In genomic region chr11:32619257-32619816, GRCm38 (mm10) we compare ENCODE assay signal across 8 mouse cellular contexts. TPM values are rescaled to one million over a fixed set of nuclear protein-coding genes. Genes with fewer than 3 reads are reported as not detected.
DNase-seq lines count a peak whose midpoint lies in the region; ATAC-seq and TF ChIP-seq lines count a peak whose summit lies in the region.

No protein-coding gene starts in this region.

- no peak for TF ChIP-seq EP300 in liver, embryonic 14.5 days (IDR thresholded peaks at IDR 0.05; ENCODE audit: low read depth)

- DNase-seq in hindbrain, embryonic 10.5 days (ENCODE audit: low spot score), result no peak
- DNase-seq in hindbrain, embryonic 14.5 days (ENCODE audit: low spot score), result no peak
- peak; percentile 63 for DNase-seq in adrenal gland, adult 8-10 months
- DNase-seq in gastrocnemius, postnatal 14 days, result peak; percentile 76
- peak; percentile 76 for DNase-seq in intestine, embryonic 14.5 days (ENCODE audit: low spot score)
- no peak for DNase-seq in liver, embryonic 14.5 days (ENCODE audit: low read depth in 3 of 3, low spot score in 3 of 3)
- peak; percentile 30 for DNase-seq in neural tube, embryonic 10.5 days (ENCODE audit: extremely low spot score, low spot score)
- DNase-seq in left cerebral cortex, adult 2 months (ENCODE audit: extremely low spot score in 1 of 2, low spot score in 2 of 2), result no peak

- H3K27ac ChIP-seq in hindbrain, embryonic 10.5 days, result peak overlapping the region; percentile 66
- no peak overlapping the region; the same call in 1 of the 2 replicates for H3K27ac ChIP-seq in hindbrain, embryonic 14.5 days
- peak overlapping the region; percentile 92 for H3K27ac ChIP-seq in intestine, embryonic 14.5 days (ENCODE audit: low read depth)
- no peak overlapping the region for H3K27ac ChIP-seq in liver, embryonic 14.5 days
- H3K27ac ChIP-seq in left cerebral cortex, adult 2 months, result no peak overlapping the region

- no peak overlapping the region for H3K4me2 ChIP-seq in hindbrain, embryonic 14.5 days (replicated peaks)
- H3K4me2 ChIP-seq in intestine, embryonic 14.5 days (ENCODE audit: low read length), result no peak overlapping the region
- H3K4me2 ChIP-seq in liver, embryonic 14.5 days (ENCODE audit: low read depth), result no peak overlapping the region

- TF ChIP-seq CTCF in liver, embryonic 14.5 days (IDR thresholded peaks at IDR 0.05; ENCODE audit: low read depth), result no peak
- TF ChIP-seq CTCF in left cerebral cortex, adult 2 months (IDR thresholded peaks at IDR 0.05), result no peak

- H3K9ac ChIP-seq in hindbrain, embryonic 14.5 days, result no peak overlapping the region
- H3K9ac ChIP-seq in intestine, embryonic 14.5 days (ENCODE audit: low read length), result no peak overlapping the region
- no peak overlapping the region for H3K9ac ChIP-seq in liver, embryonic 14.5 days (replicated peaks)

- intact Hi-C loops in gastrocnemius, postnatal 14 days (cut with DNase I; ENCODE audit: low total_unique reads), result no loop called here
- intact Hi-C loops in left cerebral cortex, adult 2 months (cut with DNase I), result no loop called here

- ATAC-seq in hindbrain, embryonic 14.5 days (ENCODE audit: low FRiP score), result no peak
- peak; percentile 82 for ATAC-seq in intestine, embryonic 14.5 days (replicated peaks; ENCODE audit: low FRiP score, low TSS enrichment, low read depth)
- ATAC-seq in liver, embryonic 14.5 days (ENCODE audit: insufficient read depth), result 0 out of 2 replicates have a peak, but pooled peaks have one; percentile 23

- peaks cover 66% of the 10 kb centered on the region for H3K4me1 ChIP-seq in hindbrain, embryonic 10.5 days (replicated peaks)
- peaks cover 13% of the 10 kb centered on the region; the same call in 1 of the 2 replicates for H3K4me1 ChIP-seq in hindbrain, embryonic 14.5 days (replicated peaks; ENCODE audit: control insufficient read depth, insufficient read depth, low read length)
- peaks cover 20% of the 10 kb centered on the region for H3K4me1 ChIP-seq in intestine, embryonic 14.5 days (replicated peaks; ENCODE audit: control insufficient read depth, insufficient read depth, low read length)
- H3K4me1 ChIP-seq in liver, embryonic 14.5 days (replicated peaks; ENCODE audit: control insufficient read depth in 2 of 2, insufficient read depth in 2 of 2, low read length in 1 of 2), result peaks cover 0 to 4% of the 10 kb centered on the region in 2 experiments; a peak in 2 of 4 replicates

- peaks cover 5% of the 10 kb centered on the region; the same call in 1 of the 2 replicates for H3K27me3 ChIP-seq in hindbrain, embryonic 10.5 days (ENCODE audit: insufficient read depth, poor library complexity, severe bottlenecking)
- no peaks in the 10 kb centered on the region for H3K27me3 ChIP-seq in hindbrain, embryonic 14.5 days (ENCODE audit: control insufficient read depth, insufficient read depth, low read length)
- H3K27me3 ChIP-seq in intestine, embryonic 14.5 days (replicated peaks; ENCODE audit: control insufficient read depth, insufficient read depth, low read length), result no peaks in the 10 kb centered on the region
- H3K27me3 ChIP-seq in liver, embryonic 14.5 days (ENCODE audit: control insufficient read depth, insufficient read depth, low read length), result no peaks in the 10 kb centered on the region

- 58% methylated on average over 8 of the region's 8 CpGs for WGBS in hindbrain, embryonic 10.5 days
- 50% methylated on average over 8 of the region's 8 CpGs for WGBS in hindbrain, embryonic 14.5 days
- 26% methylated on average over 8 of the region's 8 CpGs for WGBS in intestine, embryonic 14.5 days
- 37% methylated on average over 8 of the region's 8 CpGs for WGBS in liver, embryonic 14.5 days (ENCODE audit: insufficient replicate concordance)

- 0 out of 2 replicates have a peak, but pooled peaks cover 4% of the 10 kb centered on the region for H3K36me3 ChIP-seq in hindbrain, embryonic 10.5 days
- no peaks in the 10 kb centered on the region for H3K36me3 ChIP-seq in hindbrain, embryonic 14.5 days (replicated peaks; ENCODE audit: control insufficient read depth, insufficient read depth)
- no peaks in the 10 kb centered on the region; the same call in 1 of the 2 replicates for H3K36me3 ChIP-seq in intestine, embryonic 14.5 days (ENCODE audit: control insufficient read depth, insufficient read depth, low read length)
- H3K36me3 ChIP-seq in liver, embryonic 14.5 days (replicated peaks; ENCODE audit: control insufficient read depth, insufficient read depth, low read depth), result no peaks in the 10 kb centered on the region

- no peak overlapping the region for H3K4me3 ChIP-seq in hindbrain, embryonic 10.5 days
- H3K4me3 ChIP-seq in hindbrain, embryonic 14.5 days (replicated peaks; ENCODE audit: low read length), result no peak overlapping the region
- no peak overlapping the region for H3K4me3 ChIP-seq in intestine, embryonic 14.5 days (ENCODE audit: low read depth, low read length)
- no peak overlapping the region for H3K4me3 ChIP-seq in liver, embryonic 14.5 days (ENCODE audit: insufficient read depth in 1 of 2, low read depth in 2 of 2, low read length in 2 of 2)
- H3K4me3 ChIP-seq in left cerebral cortex, adult 2 months, result no peak overlapping the region

- no peaks in the 10 kb centered on the region for H3K9me3 ChIP-seq in hindbrain, embryonic 10.5 days
- H3K9me3 ChIP-seq in hindbrain, embryonic 14.5 days (ENCODE audit: control insufficient read depth, low read length), result no peaks in the 10 kb centered on the region
- no peaks in the 10 kb centered on the region for H3K9me3 ChIP-seq in intestine, embryonic 14.5 days (ENCODE audit: control insufficient read depth, low read length)
- no peaks in the 10 kb centered on the region for H3K9me3 ChIP-seq in liver, embryonic 14.5 days (ENCODE audit: control insufficient read depth, low read length)

RNA-seq across cellular contexts. Expression of gene Fbxw11, which starts 23.2 kb away (rescaled TPM):
- 89.8 and 94.9 TPM in 2 replicates for polyA plus RNA-seq in hindbrain, embryonic 10.5 days (2016; fragmentation: Nextera tagmentation; extraction: Ambion mirVana)
- polyA plus RNA-seq in hindbrain, embryonic 14.5 days (2014; fragmentation: Nextera tagmentation; extraction: Ambion mirVana), result 114 and 134 TPM in 2 replicates
- 100 to 1,000 TPM; 117 to 132 (median 119) TPM for total RNA-seq in adrenal gland, adult 8-10 months (2022)
- total RNA-seq in gastrocnemius, postnatal 14 days (2021), result 10 to 100 TPM; 53.3 to 53.6 TPM
- polyA plus RNA-seq in intestine, embryonic 14.5 days (2014; fragmentation: Nextera tagmentation; extraction: Ambion mirVana), result 69.2 and 72.1 TPM in 2 replicates
- polyA plus RNA-seq in liver, embryonic 14.5 days (2012; rRNA removed), result 10.2 and 10.9 TPM in 2 replicates
- 13.9 and 14.9 TPM in 2 replicates for polyA plus RNA-seq in liver, embryonic 14.5 days (2014; fragmentation: Nextera tagmentation; extraction: Ambion mirVana)
- 100 to 1,000 TPM; 122 to 125 TPM for total RNA-seq in left cerebral cortex, adult 2 months (2021)

Comparison
In these comparisons a context has a peak if more than half of its experiments do, and no peak if none do; other contexts are left out.
1. H3K27ac ChIP-seq: peak in hindbrain, embryonic 10.5 days (single experiment) and intestine, embryonic 14.5 days (single experiment); none in hindbrain, embryonic 14.5 days (single experiment), liver, embryonic 14.5 days (single experiment) and left cerebral cortex, adult 2 months (single experiment).
2. DNase-seq: peak in adrenal gland, adult 8-10 months (single experiment), gastrocnemius, postnatal 14 days (single experiment), intestine, embryonic 14.5 days (single experiment) and neural tube, embryonic 10.5 days (single experiment); none in hindbrain, embryonic 10.5 days (single experiment), hindbrain, embryonic 14.5 days (single experiment), liver, embryonic 14.5 days (0 of 3) and left cerebral cortex, adult 2 months (0 of 2).